Mouse (Mus musculus) CH12.LX (cell line): ENCODE measurements around the gene Ppp2r5d.

Source experiments
- CTCF ChIP-seq, 2 experiments: IDR thresholded peaks in 1 of 2; conservative IDR thresholded peaks in 1 of 2; 2 replicates each; pipeline ENCODE4 v1.5.1; 2011 to 2012; ENCODE audit warnings: low read depth in 2 of 2, low read length in 2 of 2, improper control_type of control experiment in 1 of 2, inconsistent platforms in 1 of 2, mild to moderate bottlenecking in 1 of 2, moderate library complexity in 1 of 2
- E2F4 ChIP-seq: IDR thresholded peaks from 2 replicates; pipeline ENCODE4 v1.6.1; 2011; ENCODE audit warnings: low read depth, low read length, improper control_type of control experiment; ENCODE audit not compliant: insufficient replicate concordance
- EP300 ChIP-seq: IDR thresholded peaks from 2 replicates; pipeline ENCODE4 v1.6.1; 2011; ENCODE audit warnings: low read length, improper control_type of control experiment
- HCFC1 ChIP-seq: IDR thresholded peaks from 2 replicates; pipeline ENCODE4 v1.6.1; 2012; ENCODE audit warnings: low read depth, mild to moderate bottlenecking, inconsistent platforms, low read length, improper control_type of control experiment
- JUND ChIP-seq: conservative IDR thresholded peaks from 2 replicates; pipeline ENCODE4 v1.6.1; 2011; ENCODE audit warnings: low read depth, low read length, improper control_type of control experiment
- MEF2A ChIP-seq: IDR thresholded peaks from 2 replicates; pipeline ENCODE4 v1.6.1; 2014; ENCODE audit warnings: low read depth, mild to moderate bottlenecking, inconsistent platforms, low read length, improper control_type of control experiment, borderline replicate concordance
- MYC ChIP-seq: IDR thresholded peaks from 2 replicates; pipeline ENCODE4 v1.6.1; 2011; ENCODE audit warnings: low read depth, mild to moderate bottlenecking, improper control_type of control experiment, low read length
- POLR2A ChIP-seq: IDR thresholded peaks from 2 replicates; pipeline ENCODE4 v1.6.1; 2011; ENCODE audit warnings: low read depth, mild to moderate bottlenecking, improper control_type of control experiment, low read length
- SIN3A ChIP-seq: IDR thresholded peaks from 2 replicates; pipeline ENCODE4 v1.6.1; 2012; ENCODE audit warnings: low read length, improper control_type of control experiment, inconsistent platforms
- TBP ChIP-seq: conservative IDR thresholded peaks from 2 replicates; pipeline ENCODE4 v1.6.1; 2011; ENCODE audit warnings: low read depth, low read length, improper control_type of control experiment
- USF1 ChIP-seq: IDR thresholded peaks from 2 replicates; pipeline ENCODE4 v1.6.1; 2014; ENCODE audit warnings: low read depth, mild to moderate bottlenecking, inconsistent platforms, low read length, improper control_type of control experiment
- USF2 ChIP-seq: conservative IDR thresholded peaks from 2 replicates; pipeline ENCODE4 v1.6.1; 2011; ENCODE audit warnings: low read depth, low read length, improper control_type of control experiment
- ZKSCAN1 ChIP-seq: IDR thresholded peaks from 2 replicates; pipeline ENCODE4 v1.6.1; 2012; ENCODE audit warnings: low read depth, inconsistent platforms, low read length, improper control_type of control experiment, borderline replicate concordance
- ZMIZ1 ChIP-seq: IDR thresholded peaks from 2 replicates; pipeline ENCODE4 v1.6.1; 2012; ENCODE audit warnings: low read depth, mild to moderate bottlenecking, inconsistent platforms, low read length, improper control_type of control experiment

GRCm38 (mm10) chr17:46644916-46645475 lies 59.9 kb downstream of the Ppp2r5d start:
- TF ChIP-seq SIN3A (no peak), ZKSCAN1 (no peak), CTCF (conservative IDR thresholded peaks at IDR 0.05 in 1 of 2, IDR thresholded peaks at IDR 0.05 in 1 of 2; ENCODE audit: low read depth in 2 of 2, low read length in 2 of 2) (no peak), ZMIZ1 (no peak), POLR2A (no peak), EP300 (no peak), MYC (no peak), MEF2A (no peak), TBP (no peak), USF1 (no peak), E2F4 (no peak), HCFC1 (no peak), USF2 (no peak), JUND (no peak)
